In genomic region chr4:70488415-70488814, GRCm38 (mm10) we compare ENCODE assay signal across 27 mouse cellular contexts. TPM values are rescaled to one million over a fixed set of nuclear protein-coding genes. Genes with fewer than 3 reads are reported as not detected.
DNase-seq lines count a peak whose midpoint lies in the region; ATAC-seq and TF ChIP-seq lines count a peak whose summit lies in the region.
"Had no signal": no experiment of that assay in that cellular context is flagged by ENCODE, and none has a peak within 500 bp of the region (broad histone marks: within the 10 kb centered on the region; RNA-seq: fewer than 3 reads in every experiment).

No protein-coding gene starts in this region.

- DNase-seq in frontal cortex, postnatal 10 days (ENCODE audit: low spot score in 2 of 2) = no peak
- no peak for DNase-seq in midbrain, postnatal 0 days (ENCODE audit: low spot score)
- peak; percentile 10 for DNase-seq in retina, postnatal 1 day
- no peak for DNase-seq in cerebellum, postnatal 14 days
- DNase-seq: adrenal gland, adult 8-10 months; adrenal gland, postnatal 25 days; cerebellum, adult 18-20 months; cerebellum, adult 9-10 months; cerebellum, postnatal 25 days; gastrocnemius, adult 2 months; gastrocnemius, postnatal 14 days; heart, adult 11 months; heart, postnatal 10 days; heart, postnatal 36 days had no signal

- H3K27ac ChIP-seq in kidney, embryonic 15.5 days = 0 out of 2 replicates have a peak overlapping the region, but pooled peaks have one; percentile 54
- H3K27ac ChIP-seq in kidney, embryonic 14.5 days (ENCODE audit: low read depth, low read length) = no peak overlapping the region
- H3K27ac ChIP-seq in midbrain, embryonic 15.5 days = no peak overlapping the region
- no peak overlapping the region for H3K27ac ChIP-seq in midbrain, postnatal 0 days (ENCODE audit: low read depth, low read length)
- H3K27ac ChIP-seq: embryonic facial prominence, embryonic 12.5 days; embryonic facial prominence, embryonic 15.5 days; gastrocnemius, adult 2 months; heart, embryonic 15.5 days; hindbrain, embryonic 10.5 days; hindbrain, embryonic 13.5 days had no signal

- H3K9me3 ChIP-seq in kidney, embryonic 15.5 days (replicated peaks) = no peaks in the 10 kb centered on the region
- H3K9me3 ChIP-seq in kidney, embryonic 14.5 days (ENCODE audit: control insufficient read depth, low read length) = no peaks in the 10 kb centered on the region
- H3K9me3 ChIP-seq in midbrain, embryonic 15.5 days = no peaks in the 10 kb centered on the region
- H3K9me3 ChIP-seq in midbrain, postnatal 0 days (ENCODE audit: low read length) = no peaks in the 10 kb centered on the region
- H3K9me3 ChIP-seq: embryonic facial prominence, embryonic 12.5 days; embryonic facial prominence, embryonic 15.5 days; heart, embryonic 12.5 days; heart, embryonic 15.5 days; hindbrain, embryonic 10.5 days; hindbrain, embryonic 13.5 days had no signal

- no peak overlapping the region for H3K4me3 ChIP-seq in kidney, embryonic 15.5 days (replicated peaks)
- no peak overlapping the region for H3K4me3 ChIP-seq in kidney, embryonic 14.5 days (ENCODE audit: low read length)
- H3K4me3 ChIP-seq in midbrain, embryonic 15.5 days = no peak overlapping the region
- no peak overlapping the region for H3K4me3 ChIP-seq in midbrain, postnatal 0 days (ENCODE audit: low read depth, low read length)
- H3K4me3 ChIP-seq: embryonic facial prominence, embryonic 12.5 days; embryonic facial prominence, embryonic 15.5 days; gastrocnemius, adult 2 months; heart, embryonic 12.5 days; heart, embryonic 15.5 days; hindbrain, embryonic 10.5 days; hindbrain, embryonic 13.5 days had no signal

- 54% methylated on average over 3 of the region's 3 CpGs for WGBS in kidney, embryonic 15.5 days
- 39% methylated on average over 3 of the region's 3 CpGs for WGBS in kidney, embryonic 14.5 days
- 68% methylated on average over 3 of the region's 3 CpGs for WGBS in midbrain, embryonic 15.5 days
- WGBS in midbrain, postnatal 0 days = 55% methylated on average over 3 of the region's 3 CpGs

- peaks cover 15% of the 10 kb centered on the region for H3K4me1 ChIP-seq in kidney, embryonic 15.5 days
- peaks cover 8% of the 10 kb centered on the region; the same call in 1 of the 2 replicates for H3K4me1 ChIP-seq in kidney, embryonic 14.5 days (ENCODE audit: control insufficient read depth, insufficient read depth, low read length)
- peaks cover 3% of the 10 kb centered on the region; the same call in 1 of the 2 replicates for H3K4me1 ChIP-seq in midbrain, embryonic 15.5 days
- no peaks in the 10 kb centered on the region for H3K4me1 ChIP-seq in midbrain, postnatal 0 days (ENCODE audit: insufficient read depth, low read length)
- H3K4me1 ChIP-seq: embryonic facial prominence, embryonic 12.5 days; embryonic facial prominence, embryonic 15.5 days; heart, embryonic 12.5 days; heart, embryonic 15.5 days; hindbrain, embryonic 10.5 days; hindbrain, embryonic 13.5 days had no signal

- peak; percentile 71 for ATAC-seq in frontal cortex, adult (ENCODE audit: low TSS enrichment)
- 0 out of 2 replicates have a peak, but pooled peaks have one; percentile 55 for ATAC-seq in kidney, embryonic 15.5 days (replicated peaks; ENCODE audit: low FRiP score)
- no peak for ATAC-seq in kidney, embryonic 14.5 days (ENCODE audit: low FRiP score, low TSS enrichment)
- ATAC-seq in midbrain, embryonic 15.5 days (replicated peaks) = 0 out of 2 replicates have a peak, but pooled peaks have one; percentile 50
- ATAC-seq in midbrain, postnatal 0 days (ENCODE audit: low FRiP score) = no peak
- ATAC-seq: activated CD4-positive, CD25-positive, alpha-beta regulatory T cell, adult 4 months; forebrain, embryonic 14.5 days; hindbrain, embryonic 16.5 days had no signal

- TF ChIP-seq CTCF in midbrain, postnatal 0 days (IDR thresholded peaks at IDR 0.05) = no peak

- no peaks in the 10 kb centered on the region for H3K27me3 ChIP-seq in kidney, embryonic 15.5 days
- H3K27me3 ChIP-seq in kidney, embryonic 14.5 days (ENCODE audit: control insufficient read depth, insufficient read depth, low read length) = no peaks in the 10 kb centered on the region
- H3K27me3 ChIP-seq in midbrain, embryonic 15.5 days (replicated peaks) = no peaks in the 10 kb centered on the region
- no peaks in the 10 kb centered on the region for H3K27me3 ChIP-seq in midbrain, postnatal 0 days (ENCODE audit: insufficient read depth, low read length)
- H3K27me3 ChIP-seq: embryonic facial prominence, embryonic 12.5 days; embryonic facial prominence, embryonic 15.5 days; heart, embryonic 12.5 days; heart, embryonic 15.5 days; hindbrain, embryonic 13.5 days had no signal

- H3K36me3 ChIP-seq in kidney, embryonic 15.5 days = no peaks in the 10 kb centered on the region
- no peaks in the 10 kb centered on the region for H3K36me3 ChIP-seq in kidney, embryonic 14.5 days (ENCODE audit: control insufficient read depth, insufficient read depth, low read length)
- no peaks in the 10 kb centered on the region for H3K36me3 ChIP-seq in midbrain, embryonic 15.5 days (replicated peaks)
- H3K36me3 ChIP-seq in midbrain, postnatal 0 days (ENCODE audit: insufficient read depth, low read length) = no peaks in the 10 kb centered on the region; the same call in 1 of the 2 replicates
- H3K36me3 ChIP-seq: embryonic facial prominence, embryonic 12.5 days; embryonic facial prominence, embryonic 15.5 days; heart, embryonic 12.5 days; heart, embryonic 15.5 days; hindbrain, embryonic 10.5 days; hindbrain, embryonic 13.5 days had no signal

- H3K4me2 ChIP-seq in kidney, embryonic 15.5 days = no peak overlapping the region
- no peak overlapping the region for H3K4me2 ChIP-seq in kidney, embryonic 14.5 days (replicated peaks; ENCODE audit: low read depth, low read length)
- no peak overlapping the region for H3K4me2 ChIP-seq in midbrain, embryonic 15.5 days
- no peak overlapping the region for H3K4me2 ChIP-seq in midbrain, postnatal 0 days (ENCODE audit: low read depth, low read length, poor library complexity, severe bottlenecking)
- H3K4me2 ChIP-seq: embryonic facial prominence, embryonic 12.5 days; embryonic facial prominence, embryonic 15.5 days; heart, embryonic 12.5 days; heart, embryonic 15.5 days; hindbrain, embryonic 13.5 days had no signal

- no peak overlapping the region for H3K9ac ChIP-seq in kidney, embryonic 15.5 days
- no peak overlapping the region for H3K9ac ChIP-seq in kidney, embryonic 14.5 days (ENCODE audit: low read depth, low read length)
- no peak overlapping the region for H3K9ac ChIP-seq in midbrain, embryonic 15.5 days
- no peak overlapping the region for H3K9ac ChIP-seq in midbrain, postnatal 0 days (replicated peaks; ENCODE audit: low read length, poor library complexity, severe bottlenecking)
- H3K9ac ChIP-seq: embryonic facial prominence, embryonic 12.5 days; embryonic facial prominence, embryonic 15.5 days; heart, embryonic 12.5 days; heart, embryonic 15.5 days; hindbrain, embryonic 13.5 days had no signal

RNA-seq across cellular contexts. Expression of gene Megf9, which starts 46.4 kb away (rescaled TPM):
- 12.8 and 13.6 TPM in 2 replicates for polyA plus RNA-seq in kidney, embryonic 15.5 days (2015; fragmentation: Nextera tagmentation; extraction: Ambion mirVana)
- 13.9 and 21.1 TPM in 2 replicates for polyA plus RNA-seq in kidney, embryonic 14.5 days (2014; fragmentation: Nextera tagmentation; extraction: Ambion mirVana)
- 30.4 and 32.2 TPM in 2 replicates for polyA plus RNA-seq in midbrain, embryonic 15.5 days (2015; fragmentation: Nextera tagmentation; extraction: Ambion mirVana)
- 66.3 and 84.6 TPM in 2 replicates for total RNA-seq in midbrain, postnatal 0 days (2014; rRNA removed)
- polyA plus RNA-seq in midbrain, postnatal 0 days (2015; fragmentation: Nextera tagmentation; extraction: Ambion mirVana) = 26.0 and 30.1 TPM in 2 replicates

Comparison
In these comparisons a context has a peak if more than half of its experiments do, and no peak if none do; other contexts are left out.
1. ATAC-seq: peak in frontal cortex, adult (single experiment), kidney, embryonic 15.5 days (single experiment) and midbrain, embryonic 15.5 days (single experiment); none in kidney, embryonic 14.5 days (single experiment) and midbrain, postnatal 0 days (single experiment).